Mouse (Mus musculus) liver (tissue): ENCODE results near the gene Gpd2.
A peak's percentile ranks its signal among the peaks of the same experiment; 100 is the strongest.

Source experiments
- DNase-seq: peaks from one replicate; pipeline ENCODE4 v3.0.0-alpha.2; 2020; ENCODE audit warnings: mixed read lengths

Gene Gpd2

DNA sequence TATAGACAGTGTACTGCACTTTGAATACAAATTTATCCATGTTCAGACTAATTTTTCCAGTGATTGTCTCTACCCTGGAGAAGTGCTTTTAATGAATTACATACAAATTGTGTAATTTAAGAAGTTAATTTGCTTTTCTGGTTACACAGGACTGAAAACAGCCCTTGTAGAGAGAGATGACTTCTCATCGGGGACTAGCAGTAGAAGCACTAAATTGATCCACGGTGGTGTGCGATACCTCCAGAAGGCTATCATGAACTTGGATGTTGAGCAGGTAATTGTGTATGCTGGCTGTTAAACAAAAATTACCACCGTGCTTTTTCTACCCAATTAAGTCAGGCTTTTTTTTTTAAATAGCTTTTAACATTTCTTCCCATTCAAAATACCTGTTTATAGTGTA, 66.8 kb downstream of the Gpd2 start:
- no peak for DNase-seq

DNA sequence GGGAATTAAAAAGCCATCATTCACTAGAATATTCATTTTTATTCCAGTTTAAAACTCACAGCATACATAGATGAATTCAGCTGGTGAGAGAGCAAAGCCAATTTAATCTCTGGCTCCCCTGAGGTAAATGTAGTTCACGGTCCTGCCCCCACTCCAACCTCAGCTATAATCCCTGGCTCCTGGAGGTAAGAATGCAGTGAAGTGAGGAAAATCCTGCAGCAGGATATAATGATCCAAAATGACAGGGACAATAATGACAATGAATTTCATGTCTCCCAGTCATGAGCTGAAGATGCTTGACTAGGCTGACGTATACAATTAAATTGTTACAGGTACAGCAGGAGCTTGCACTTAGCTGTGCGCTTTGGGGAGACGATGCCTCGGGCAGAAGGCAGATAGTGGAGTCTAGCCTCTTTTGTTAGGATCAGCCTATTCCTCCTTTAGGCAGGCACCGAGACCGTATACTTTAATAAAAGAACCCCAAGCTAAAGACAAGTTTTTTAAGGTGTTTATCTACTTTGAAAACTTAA, 74.9 kb downstream of the Gpd2 start:
- no peak for DNase-seq

DNA sequence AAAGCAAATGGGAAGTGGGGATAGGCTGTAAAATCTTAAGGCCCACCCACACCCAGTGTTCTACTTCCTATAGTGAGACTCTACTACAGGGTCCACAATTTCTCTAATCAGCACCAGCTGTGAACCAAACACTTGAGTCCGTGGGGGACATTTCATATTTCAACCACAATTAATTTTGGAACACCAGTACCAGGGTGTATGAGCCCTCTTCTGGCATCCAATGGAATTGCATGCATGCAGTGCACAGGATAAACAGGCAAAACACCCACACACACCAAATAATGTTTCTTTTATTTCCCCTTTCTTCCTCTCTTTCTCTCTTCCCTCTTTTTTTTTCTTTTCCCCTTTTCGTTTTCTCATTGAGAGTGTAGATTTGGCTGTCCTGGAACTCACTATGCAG, 78.6 kb downstream of the Gpd2 start:
- DNase-seq = peak; percentile 24

DNA sequence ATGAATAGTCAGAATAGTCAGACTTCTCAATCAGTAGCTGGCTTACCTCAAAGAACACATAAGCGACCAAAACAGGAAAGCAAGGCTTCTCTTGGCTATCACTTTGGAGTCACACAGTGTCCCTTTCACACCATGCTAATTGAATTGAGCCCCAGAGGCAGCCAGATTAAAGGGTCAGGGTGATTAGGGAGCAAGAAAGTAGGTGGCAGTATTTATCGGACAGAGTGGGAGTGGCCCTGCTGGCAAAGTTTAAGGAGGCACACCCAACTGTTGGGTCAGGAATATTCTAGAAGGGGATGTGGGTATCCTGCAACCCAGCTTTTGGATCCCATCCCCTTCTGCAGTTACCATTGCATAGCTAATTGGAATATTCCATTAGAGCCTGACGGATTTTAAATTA, 80.9 kb downstream of the Gpd2 start:
- no peak for DNase-seq

- no peak for DNase-seq
These were observed 88.7 kb downstream of the Gpd2 start for GRCm38 (mm10) chr2:57326091-57326490.

DNA sequence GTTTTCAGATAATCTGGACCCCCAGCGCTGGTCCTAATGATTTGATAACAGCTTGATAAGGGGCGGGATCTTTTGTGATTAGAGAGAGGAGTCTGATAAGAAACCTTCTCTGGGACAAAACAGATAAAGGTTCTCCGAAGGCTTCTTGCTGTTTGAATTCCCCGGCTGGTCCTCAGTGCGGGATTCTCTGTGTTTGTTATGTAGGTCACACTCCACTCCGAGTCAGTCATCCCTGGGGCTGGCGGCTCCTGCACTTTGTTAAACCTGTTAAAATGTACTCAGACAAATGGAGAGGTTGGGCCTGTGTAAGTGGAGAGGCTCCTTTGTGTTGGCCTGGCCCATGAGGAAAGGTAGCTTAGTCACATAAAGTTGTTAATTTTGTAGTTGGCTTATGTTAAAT, 91.9 kb downstream of the Gpd2 start:
- no peak for DNase-seq

GRCm38 (mm10) chr2:57330812-57331211, 93.4 kb downstream of the Gpd2 start:
- DNase-seq = no peak

GRCm38 (mm10) chr2:57331266-57331665, 93.8 kb downstream of the Gpd2 start:
- no peak for DNase-seq

- no peak for DNase-seq
These were observed 96.0 kb downstream of the Gpd2 start for GRCm38 (mm10) chr2:57333481-57333880.

DNA sequence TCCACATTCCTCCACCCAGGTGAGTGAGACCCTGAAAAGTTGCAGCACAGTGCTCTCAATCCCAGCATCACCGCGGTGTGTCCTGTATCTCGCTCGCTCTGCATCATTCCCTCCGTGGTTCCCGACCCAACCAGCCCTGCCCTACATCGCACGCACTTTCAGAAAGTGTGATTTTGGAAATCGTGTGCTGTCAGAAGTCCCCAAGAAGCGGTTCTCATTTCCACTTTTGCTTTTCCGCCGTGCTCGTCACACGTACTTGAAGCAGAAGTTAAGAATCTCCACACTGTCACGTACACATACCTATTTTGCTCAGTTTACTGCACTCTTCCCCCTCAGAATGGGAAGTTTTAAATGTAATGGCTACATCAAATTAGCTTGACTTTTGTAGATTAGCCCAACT, 98.0 kb downstream of the Gpd2 start:
- no peak for DNase-seq

- DNase-seq = no peak
These were observed 101.3 kb downstream of the Gpd2 start for GRCm38 (mm10) chr2:57338779-57339178.

- no peak for DNase-seq
These were observed 105.5 kb downstream of the Gpd2 start for GRCm38 (mm10) chr2:57342910-57343309.

- peak; percentile 38 for DNase-seq
These were observed 113.2 kb downstream of the Gpd2 start for GRCm38 (mm10) chr2:57350615-57351014.

- DNase-seq = no peak
These were observed 116.4 kb downstream of the Gpd2 start for GRCm38 (mm10) chr2:57353722-57354432.

GRCm38 (mm10) chr2:57354848-57355247, 117.4 kb downstream of the Gpd2 start:
- no peak for DNase-seq

DNA sequence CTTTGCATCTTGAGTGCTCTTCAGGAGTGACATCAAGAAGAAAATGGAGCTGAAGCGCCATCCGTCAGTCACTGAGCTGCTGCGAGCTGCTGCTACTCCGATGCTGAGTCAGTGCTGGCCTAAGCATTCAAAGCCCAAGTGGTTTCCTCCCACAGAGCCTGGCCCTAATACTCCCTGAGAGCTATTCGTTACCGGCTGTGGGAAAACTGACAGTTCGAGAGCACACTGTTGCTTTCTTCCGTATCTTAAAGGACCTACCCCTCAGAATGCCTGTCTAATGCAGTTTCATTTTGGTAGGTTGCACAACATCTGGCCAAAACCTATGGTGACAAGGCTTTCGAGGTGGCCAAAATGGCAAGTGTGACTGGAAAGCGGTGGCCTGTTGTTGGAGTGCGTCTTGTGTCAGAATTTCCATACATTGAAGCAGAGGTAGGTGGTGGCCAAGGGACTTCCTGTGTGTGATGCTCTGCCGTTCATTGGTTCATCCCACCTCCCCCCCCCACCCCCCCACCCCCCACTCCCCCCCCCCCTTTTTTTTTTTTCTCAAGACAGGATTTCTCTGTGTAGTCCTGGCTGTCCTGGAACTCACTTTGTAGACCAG, 118.9 kb downstream of the Gpd2 start:
- no peak for DNase-seq

DNA sequence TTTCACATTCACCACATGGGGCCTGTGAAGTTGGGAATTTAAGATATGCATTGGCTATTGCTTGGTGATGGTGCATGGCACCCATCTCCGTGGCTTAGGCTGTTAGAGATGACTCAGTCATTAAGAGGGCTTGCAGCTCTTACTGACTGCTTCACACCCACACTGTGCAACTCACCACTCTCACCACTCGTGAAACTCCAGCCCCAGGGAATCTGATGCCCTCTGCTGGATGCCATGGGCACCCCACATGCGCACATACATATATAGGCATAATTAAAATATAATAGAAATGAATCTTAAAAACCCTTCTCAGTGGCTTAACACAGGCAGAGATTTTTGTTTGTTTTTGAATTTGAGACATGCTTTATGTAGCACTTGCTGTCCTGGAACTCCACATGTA, 125.1 kb downstream of the Gpd2 start:
- no peak for DNase-seq

GRCm38 (mm10) chr2:57374647-57375046, 137.2 kb downstream of the Gpd2 start:
- no peak for DNase-seq

GRCm38 (mm10) chr2:57375138-57375837, 137.9 kb downstream of the Gpd2 start:
- no peak for DNase-seq

GRCm38 (mm10) chr2:57378147-57378889, 140.9 kb downstream of the Gpd2 start:
- DNase-seq = no peak

DNA sequence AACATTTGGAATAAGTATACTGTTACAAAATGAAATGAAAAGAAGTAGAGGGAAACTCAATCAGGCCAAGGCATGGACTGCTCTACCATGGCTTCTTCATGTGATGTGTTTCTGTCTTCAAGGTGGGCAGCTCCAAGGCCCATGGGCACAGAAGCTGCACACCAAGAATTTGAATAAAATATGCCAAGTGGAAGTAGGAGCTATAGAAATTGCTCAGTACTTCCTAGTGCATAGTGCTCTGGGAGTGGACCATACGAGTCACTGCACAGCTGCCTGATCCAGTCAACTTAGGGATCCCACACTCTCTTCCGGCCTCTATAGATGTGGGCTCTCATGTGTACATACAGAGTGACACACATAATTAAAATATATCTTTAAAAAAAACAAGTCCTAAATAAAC, 147.2 kb downstream of the Gpd2 start:
- no peak for DNase-seq

DNA sequence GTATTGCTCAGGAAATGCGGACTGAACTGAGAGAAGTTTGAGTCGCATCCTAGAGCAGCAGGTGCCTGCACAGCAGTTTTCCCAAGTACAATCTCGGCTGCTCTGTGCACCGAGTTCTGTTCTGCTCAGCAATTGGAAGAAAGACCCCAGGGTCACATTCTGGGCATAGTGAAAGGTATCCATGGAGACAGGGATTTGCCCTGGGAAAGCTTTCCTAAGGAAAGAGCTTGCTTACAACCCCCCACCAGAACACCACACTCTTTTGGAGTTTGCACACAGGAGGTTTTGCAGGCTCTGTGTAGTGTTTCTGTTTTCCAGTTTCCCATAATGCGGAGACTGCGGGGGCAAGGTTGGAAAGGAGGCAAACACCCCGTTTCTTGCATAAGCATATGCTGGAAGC, 150.4 kb downstream of the Gpd2 start:
- DNase-seq = no peak

DNA sequence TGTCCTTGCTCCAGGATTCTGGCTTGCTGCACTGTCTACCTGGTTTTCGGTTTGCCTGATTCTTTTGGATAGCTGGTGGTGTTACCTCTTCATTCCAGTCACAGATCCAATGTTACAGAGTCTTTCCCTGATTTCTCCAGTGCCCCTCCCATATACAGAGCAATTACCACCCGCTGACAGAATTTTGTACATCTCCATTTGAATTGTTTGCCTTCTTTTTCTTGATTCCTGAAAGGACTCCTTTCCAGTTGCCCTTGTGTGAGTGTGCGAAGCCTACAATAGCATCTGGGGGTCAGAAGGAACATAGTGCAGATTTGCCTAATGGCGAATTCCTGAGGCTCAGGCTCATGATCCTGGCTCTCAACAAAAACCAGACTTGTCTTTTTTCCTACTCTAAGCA, 157.6 kb downstream of the Gpd2 start:
- DNase-seq = no peak
